Mouse (Mus musculus): ENCODE results near the gene Gm20538. TPM values are rescaled to one million over a fixed set of nuclear protein-coding genes. Genes with fewer than 3 reads are reported as not detected.

The Gm20538 gene
- total and polyA plus RNA-seq, 3 experiments, result not detected

DNA sequence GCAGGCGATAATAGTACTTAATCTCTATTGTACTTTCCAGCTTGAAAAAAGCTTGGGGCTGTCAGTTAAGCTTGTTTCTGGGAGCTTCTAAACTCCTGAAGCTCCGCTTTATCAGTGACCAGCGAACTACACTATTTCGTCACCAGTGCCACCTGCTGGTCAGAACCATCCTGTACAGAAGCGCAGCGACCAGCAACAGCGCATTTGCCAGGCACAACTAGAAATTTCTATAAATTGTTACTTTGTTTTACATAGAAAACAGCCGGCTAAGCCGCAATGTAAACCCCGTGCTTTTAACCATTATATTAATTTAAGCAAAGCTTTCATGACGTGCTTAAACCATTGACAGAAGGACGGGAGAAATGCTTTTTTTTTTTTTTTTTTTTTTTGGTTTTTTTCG is 7.9 kb downstream of the Gm20538 start:
- no peaks in the 10 kb centered on the region; the same call in 1 of the 2 replicates for H3K36me3 ChIP-seq (ENCODE audit: control insufficient read depth, insufficient read depth, low read length)
- H3K27me3 ChIP-seq (ENCODE audit: control insufficient read depth, insufficient read depth, low read length), result no peaks in the 10 kb centered on the region
- WGBS, result 3% methylated on average over 13 of the region's 13 CpGs
- intact Hi-C loops (cut with DNase I), result loop anchor here (5.0 to 10.0 kb wide), 2 partner anchors 172 to 300 kb away; no protein-coding TSS in a partner anchor
- H3K4me1 ChIP-seq (ENCODE audit: control insufficient read depth, insufficient read depth, low read length), result no peaks in the 10 kb centered on the region
- 0 out of 2 replicates have a peak, but pooled peaks have one; percentile 12 for TF ChIP-seq EP300 (IDR thresholded peaks at IDR 0.05; ENCODE audit: insufficient read depth, low read depth, low read length)
- TF ChIP-seq CTCF (IDR thresholded peaks at IDR 0.05), result peak; percentile 84
- TF ChIP-seq POLR2A (IDR thresholded peaks at IDR 0.05; ENCODE audit: insufficient read depth, low read depth, low read length), result no peak
- no peaks in the 10 kb centered on the region for H3K79me2 ChIP-seq (replicated peaks; ENCODE audit: control insufficient read depth, insufficient read depth, low read length)
- no peak overlapping the region; the same call in 1 of the 2 replicates for H3K27ac ChIP-seq
- no peak overlapping the region for H3K9ac ChIP-seq (ENCODE audit: low read depth, low read length)
- peak; percentile 66 to 78 for DNase-seq
- H3K4me3 ChIP-seq, result peak overlapping the region; percentile 63

DNA sequence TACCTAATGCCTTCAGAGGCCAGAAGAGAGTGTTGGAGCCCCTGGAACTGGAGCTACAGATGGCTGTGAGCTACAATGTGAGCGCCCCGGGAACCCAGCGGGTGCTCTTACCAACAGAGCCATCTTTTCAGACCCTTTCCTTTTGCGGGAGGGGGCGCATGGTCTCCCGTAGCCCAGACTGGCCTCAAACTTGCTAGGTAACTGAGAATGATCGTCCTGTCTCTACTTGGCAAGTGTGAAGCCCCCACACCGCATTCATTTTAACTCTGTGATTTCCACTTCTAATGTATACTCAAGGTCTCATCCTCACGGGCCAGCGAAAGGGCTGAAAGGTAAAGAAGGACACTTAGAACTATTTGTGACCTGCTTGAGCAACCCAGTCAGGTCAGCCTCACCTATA is 8.3 kb downstream of the Gm20538 start:
- intact Hi-C loops (cut with DNase I), result loop anchor here (5.0 to 10.0 kb wide), 2 partner anchors 172 to 300 kb away; no protein-coding TSS in a partner anchor
- Histone ChIP-seq H3K79me2 (replicated peaks; ENCODE audit: control insufficient read depth, insufficient read depth, low read length) (no peaks in the 10 kb centered on the region), H3K4me1 (ENCODE audit: control insufficient read depth, insufficient read depth, low read length) (no peaks in the 10 kb centered on the region), H3K27me3 (ENCODE audit: control insufficient read depth, insufficient read depth, low read length) (no peaks in the 10 kb centered on the region), H3K9ac (ENCODE audit: low read depth, low read length) (no peak overlapping the region), H3K27ac (no peak overlapping the region), H3K36me3 (ENCODE audit: control insufficient read depth, insufficient read depth, low read length) (no peaks in the 10 kb centered on the region), H3K4me3 (peak overlapping the region; percentile 63; the same call in 1 of the 2 replicates)
- WGBS, result 67% methylated on average over 10 of the region's 10 CpGs
- no peak for DNase-seq
- TF ChIP-seq EP300 (IDR thresholded peaks at IDR 0.05; ENCODE audit: insufficient read depth, low read depth, low read length) (no peak), CTCF (IDR thresholded peaks at IDR 0.05) (no peak), POLR2A (IDR thresholded peaks at IDR 0.05; ENCODE audit: insufficient read depth, low read depth, low read length) (no peak)

DNA sequence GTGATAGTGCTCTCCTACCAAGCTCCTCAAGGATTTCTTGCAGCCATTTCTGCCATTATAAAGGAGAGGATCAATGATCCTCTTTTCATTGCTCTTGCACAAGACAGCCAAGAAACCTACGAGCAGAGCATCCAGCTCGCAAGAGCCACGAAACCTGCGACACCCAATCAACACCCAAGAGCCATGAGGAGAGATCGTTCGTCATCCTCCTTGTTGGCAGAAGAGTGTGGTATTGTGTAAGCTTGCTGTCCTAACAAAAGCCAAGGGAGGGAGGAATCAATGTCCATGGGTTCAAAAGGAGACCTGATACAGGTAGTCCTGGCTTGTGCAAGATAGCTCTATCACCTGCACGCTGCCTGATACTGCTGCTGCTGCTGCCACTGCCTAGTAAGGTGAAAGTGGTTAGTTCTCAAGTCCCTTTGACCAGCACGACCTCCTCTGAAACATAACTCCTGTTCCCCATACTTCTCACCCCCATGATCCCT is 9.9 kb downstream of the Gm20538 start:
- 88% methylated on average over 8 of the region's 8 CpGs for WGBS
- H3K4me1 ChIP-seq (ENCODE audit: control insufficient read depth, insufficient read depth, low read length), result no peaks in the 10 kb centered on the region
- H3K4me3 ChIP-seq, result no peak overlapping the region
- H3K9ac ChIP-seq (ENCODE audit: low read depth, low read length), result no peak overlapping the region
- no peaks in the 10 kb centered on the region for H3K79me2 ChIP-seq (replicated peaks; ENCODE audit: control insufficient read depth, insufficient read depth, low read length)
- H3K27me3 ChIP-seq (ENCODE audit: control insufficient read depth, insufficient read depth, low read length), result no peaks in the 10 kb centered on the region
- intact Hi-C loops (cut with DNase I), result loop anchor here (5.0 to 10.0 kb wide), 2 partner anchors 170 to 298 kb away; no protein-coding TSS in a partner anchor
- no peak for DNase-seq
- H3K36me3 ChIP-seq (ENCODE audit: control insufficient read depth, insufficient read depth, low read length), result no peaks in the 10 kb centered on the region
- TF ChIP-seq POLR2A (IDR thresholded peaks at IDR 0.05; ENCODE audit: insufficient read depth, low read depth, low read length) (no peak), CTCF (IDR thresholded peaks at IDR 0.05) (no peak), EP300 (IDR thresholded peaks at IDR 0.05; ENCODE audit: insufficient read depth, low read depth, low read length) (no peak)
- no peak overlapping the region for H3K27ac ChIP-seq

DNA sequence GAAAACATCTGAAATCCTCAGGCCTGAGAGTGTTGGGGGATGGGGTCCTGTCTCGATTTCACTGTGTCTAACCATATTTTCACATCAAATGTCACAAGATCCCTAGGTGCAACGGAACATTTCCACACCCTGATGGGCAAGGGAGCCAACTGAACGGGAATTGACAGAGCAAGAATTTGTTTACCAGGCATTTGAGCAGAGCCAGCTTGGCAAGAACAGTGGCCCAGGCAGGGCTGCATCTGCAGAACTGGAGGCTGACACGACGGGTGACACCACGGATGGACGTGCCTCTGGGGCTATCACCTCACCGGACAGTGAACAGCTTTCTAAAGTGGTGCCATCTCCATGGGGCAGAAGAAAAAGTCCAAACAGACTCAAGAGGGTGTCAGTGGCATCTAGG is 15.2 kb downstream of the Gm20538 start:
- Histone ChIP-seq H3K4me3 (no peak overlapping the region), H3K9ac (ENCODE audit: low read depth, low read length) (no peak overlapping the region), H3K36me3 (ENCODE audit: control insufficient read depth, insufficient read depth, low read length) (no peaks in the 10 kb centered on the region), H3K27ac (no peak overlapping the region), H3K79me2 (replicated peaks; ENCODE audit: control insufficient read depth, insufficient read depth, low read length) (no peaks in the 10 kb centered on the region), H3K4me1 (ENCODE audit: control insufficient read depth, insufficient read depth, low read length) (no peaks in the 10 kb centered on the region), H3K27me3 (ENCODE audit: control insufficient read depth, insufficient read depth, low read length) (no peaks in the 10 kb centered on the region)
- no peak for TF ChIP-seq CTCF (IDR thresholded peaks at IDR 0.05)
- TF ChIP-seq EP300 (IDR thresholded peaks at IDR 0.05; ENCODE audit: insufficient read depth, low read depth, low read length), result no peak
- no peak for TF ChIP-seq POLR2A (IDR thresholded peaks at IDR 0.05; ENCODE audit: insufficient read depth, low read depth, low read length)
- intact Hi-C loops (cut with DNase I), result no loop called here
- WGBS, result 81% methylated on average over 8 of the region's 8 CpGs
- no peak for DNase-seq

DNA sequence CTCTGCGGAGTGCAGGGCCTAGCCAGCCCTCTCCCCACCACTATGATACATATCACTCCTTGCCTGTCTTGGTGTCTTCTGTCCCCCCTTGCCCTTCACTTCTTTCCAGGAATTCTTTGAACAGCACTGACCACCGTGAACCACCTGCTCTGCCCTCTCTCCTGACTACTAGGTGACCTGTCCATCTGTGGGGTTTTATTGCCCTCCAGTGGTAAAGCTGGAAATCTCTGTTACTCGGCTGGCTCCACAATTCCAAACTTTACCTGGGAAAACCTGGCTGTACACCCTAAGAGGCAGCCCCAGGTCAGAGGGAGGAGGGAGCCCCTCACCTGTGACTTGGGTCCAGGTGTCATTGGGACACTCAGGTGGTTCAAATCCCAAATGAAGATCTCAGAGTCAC is 17.3 kb downstream of the Gm20538 start:
- WGBS, result 38% methylated on average over 3 of the region's 3 CpGs
- DNase-seq, result no peak

DNA sequence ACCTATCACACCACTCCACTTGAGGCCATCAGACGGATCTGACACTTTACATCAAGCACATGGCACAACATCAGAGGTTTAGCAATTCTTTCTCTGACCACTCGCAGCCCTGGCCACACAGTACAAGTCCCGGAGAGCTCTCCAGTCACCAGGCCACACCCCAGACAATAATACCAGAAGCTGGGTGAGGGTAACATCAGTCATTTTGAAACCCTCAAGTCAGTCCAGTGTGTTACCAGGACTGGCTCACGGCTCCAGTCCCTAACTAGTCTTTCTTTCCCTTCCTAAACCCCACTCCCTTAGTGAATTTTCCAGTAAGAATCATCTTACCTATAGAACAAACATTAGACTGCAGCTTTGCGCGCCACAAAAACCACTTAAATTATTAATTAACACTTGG is 22.6 kb downstream of the Gm20538 start:
- intact Hi-C loops (cut with DNase I), result no loop called here
- Histone ChIP-seq H3K4me1 (ENCODE audit: control insufficient read depth, insufficient read depth, low read length) (no peaks in the 10 kb centered on the region), H3K4me3 (no peak overlapping the region), H3K27me3 (ENCODE audit: control insufficient read depth, insufficient read depth, low read length) (no peaks in the 10 kb centered on the region), H3K36me3 (ENCODE audit: control insufficient read depth, insufficient read depth, low read length) (no peaks in the 10 kb centered on the region), H3K79me2 (replicated peaks; ENCODE audit: control insufficient read depth, insufficient read depth, low read length) (no peaks in the 10 kb centered on the region), H3K9ac (ENCODE audit: low read depth, low read length) (no peak overlapping the region), H3K27ac (no peak overlapping the region)
- TF ChIP-seq CTCF (IDR thresholded peaks at IDR 0.05) (no peak), EP300 (IDR thresholded peaks at IDR 0.05; ENCODE audit: insufficient read depth, low read depth, low read length) (no peak), POLR2A (IDR thresholded peaks at IDR 0.05; ENCODE audit: insufficient read depth, low read depth, low read length) (no peak)
- WGBS, result 77% methylated on average over 6 of the region's 6 CpGs
- DNase-seq, result no peak

More for the DNA sequence above, 17.3 kb downstream of the Gm20538 start:
- Histone ChIP-seq H3K9ac (ENCODE audit: low read depth, low read length) (no peak overlapping the region), H3K36me3 (ENCODE audit: control insufficient read depth, insufficient read depth, low read length) (no peaks in the 10 kb centered on the region), H3K79me2 (replicated peaks; ENCODE audit: control insufficient read depth, insufficient read depth, low read length) (no peaks in the 10 kb centered on the region), H3K4me3 (no peak overlapping the region), H3K27ac (no peak overlapping the region), H3K4me1 (ENCODE audit: control insufficient read depth, insufficient read depth, low read length) (no peaks in the 10 kb centered on the region), H3K27me3 (ENCODE audit: control insufficient read depth, insufficient read depth, low read length) (no peaks in the 10 kb centered on the region)
- TF ChIP-seq POLR2A (IDR thresholded peaks at IDR 0.05; ENCODE audit: insufficient read depth, low read depth, low read length), result no peak
- TF ChIP-seq CTCF (IDR thresholded peaks at IDR 0.05), result peak; percentile 52
- no peak for TF ChIP-seq EP300 (IDR thresholded peaks at IDR 0.05; ENCODE audit: insufficient read depth, low read depth, low read length)
- intact Hi-C loops (cut with DNase I), result no loop called here
